In genomic region chr13:21453449-21453848, GRCm38 (mm10) we compare ENCODE assay signal across 8 mouse cellular contexts. TPM values are rescaled to one million over a fixed set of nuclear protein-coding genes. Genes with fewer than 3 reads are reported as not detected.
DNase-seq lines count a peak whose midpoint lies in the region; ATAC-seq lines count a peak whose summit lies in the region.

Zscan26 (minus strand) TSS chr13:21453730.

- H3K9me3 ChIP-seq in hindbrain, embryonic 15.5 days, result no peaks in the 10 kb centered on the region

- WGBS in hindbrain, embryonic 15.5 days, result under 1% methylated on average over 23 of the region's 23 CpGs

- peak within 1 kb of the TSS; percentile 63 for H3K4me2 ChIP-seq in hindbrain, embryonic 15.5 days

- peak; percentile 95 for ATAC-seq in hindbrain, embryonic 15.5 days (ENCODE audit: low FRiP score, low read depth)

- peaks cover 2% of the 10 kb centered on the region; the same call in 1 of the 2 replicates for H3K36me3 ChIP-seq in hindbrain, embryonic 15.5 days

- DNase-seq in NIH3T3 (ENCODE audit: low read depth), result peak; percentile 89
- peak; percentile 82 for DNase-seq in cerebellum, adult 9-11 months
- peak; percentile 88 to 89 for DNase-seq in frontal cortex, postnatal 36 days (ENCODE audit: low spot score in 2 of 2)
- DNase-seq in left cerebral cortex, adult 11 months (ENCODE audit: low spot score), result peak; percentile 68
- DNase-seq in lung, postnatal 4 days, result peak; percentile 85 to 86
- DNase-seq in retina, postnatal 7 days (ENCODE audit: low read depth, low spot score), result peak; percentile 74
- DNase-seq in urinary bladder, adult 2 months (ENCODE audit: low spot score), result peak; percentile 76

- peak within 1 kb of the TSS; percentile 72 for H3K4me3 ChIP-seq in hindbrain, embryonic 15.5 days

- H3K9ac ChIP-seq in hindbrain, embryonic 15.5 days, result peak within 1 kb of the TSS; percentile 71

- peak within 1 kb of the TSS; percentile 78 for H3K27ac ChIP-seq in hindbrain, embryonic 15.5 days (replicated peaks)

- H3K4me1 ChIP-seq in hindbrain, embryonic 15.5 days (replicated peaks), result peaks cover 16% of the 10 kb centered on the region

- H3K27me3 ChIP-seq in hindbrain, embryonic 15.5 days, result no peaks in the 10 kb centered on the region

RNA-seq across cellular contexts. Expression of gene Zscan26, which starts in this region (rescaled TPM):
- 23.7 and 24.3 TPM in 2 replicates for polyA plus RNA-seq in hindbrain, embryonic 15.5 days (2015; fragmentation: Nextera tagmentation; extraction: Ambion mirVana)
- polyA plus RNA-seq in urinary bladder, adult 2 months (2012; rRNA removed), result 69.8 and 74.6 TPM in 2 replicates

Comparison
In these comparisons a context has a peak if more than half of its experiments do, and no peak if none do; other contexts are left out.
1. Peak in every context shown above with its lines: DNase-seq, ATAC-seq, H3K4me3 ChIP-seq and H3K27ac ChIP-seq.